Mouse (Mus musculus): ENCODE measurements around the gene Tmc3. TPM values are rescaled to one million over a fixed set of nuclear protein-coding genes. Genes with fewer than 3 reads are reported as not detected.

The Tmc3 gene
- polyA plus RNA-seq (2017; shearing (Covaris generic)): 1 to 10 TPM in 1 of 2 experiments, under 1 TPM in 1; 0.82 to 1.6 TPM

GRCm38 (mm10) chr7:83584639-83585471 is at the start of gene Tmc3:
Gene Tmc3 (plus strand): TSS chr7:83584927.

GRCm38 (mm10) chr7:83631828-83632681 is 47.3 kb downstream of the Tmc3 start, which contains the start of gene Stard5:
Gene Stard5 (plus strand): TSS chr7:83631959.

Other genes with a start within 250 kb of the Tmc3 start
- gene Stard5, start 47.0 kb downstream of the Tmc3 start, polyA plus RNA-seq (2017; shearing (Covaris generic)): 10 to 100 TPM; 33.2 to 41.4 TPM
- 100 to 1,000 TPM; 406 to 421 TPM for gene Il16, start 160.8 kb downstream of the Tmc3 start, polyA plus RNA-seq (2017; shearing (Covaris generic))
- gene Cfap161, start 210.0 kb downstream of the Tmc3 start, polyA plus RNA-seq (2017; shearing (Covaris generic)): under 1 TPM in 1 of 2 experiments, not detected in 1; 0.11 TPM